Mouse (Mus musculus) C2C12 (cell line): Measurements from ENCODE around the gene Ppp2r3a. TPM values are rescaled to one million over a fixed set of nuclear protein-coding genes. Genes with fewer than 3 reads are reported as not detected.

Experiments
- H3K27me3 ChIP-seq: one replicate; pipeline ENCODE4 v1.6.1; 2011; ENCODE audit not compliant: control insufficient read depth, insufficient read depth, insufficient read length
- H3K36me3 ChIP-seq: one replicate; pipeline ENCODE4 v1.6.1; 2011; ENCODE audit not compliant: control insufficient read depth, insufficient read depth
- H3K4me3 ChIP-seq: one replicate; pipeline ENCODE4 v1.5.1; 2011; ENCODE audit warnings: mild to moderate bottlenecking, control low read depth; ENCODE audit not compliant: poor library complexity, insufficient read depth, severe bottlenecking
- H3K79me2 ChIP-seq: one replicate; pipeline ENCODE4 v1.6.1; 2011; ENCODE audit not compliant: control insufficient read depth, insufficient read depth
- H3K79me3 ChIP-seq: one replicate; pipeline ENCODE4 v1.6.1; 2011; ENCODE audit warnings: low read depth, control low read depth
- H3ac ChIP-seq: one replicate; pipeline ENCODE3; 2011; ENCODE audit warnings: low read depth; ENCODE audit not compliant: control insufficient read depth, insufficient read length
- CEBPB ChIP-seq: IDR thresholded peaks from one replicate; pipeline ENCODE4 v1.6.1; 2011; ENCODE audit warnings: low read depth, mild to moderate bottlenecking, control low read depth, moderate library complexity
- CTCF ChIP-seq: IDR thresholded peaks from one replicate; pipeline ENCODE4 v1.5.1; 2011; ENCODE audit not compliant: control insufficient read depth, insufficient read depth, insufficient read length
- FOSL1 ChIP-seq: IDR thresholded peaks from one replicate; pipeline ENCODE4 v1.8.0; 2011; ENCODE audit warnings: mild to moderate bottlenecking, low read length; ENCODE audit not compliant: poor library complexity, insufficient read depth, severe bottlenecking
- MAX ChIP-seq: IDR thresholded peaks from one replicate; pipeline ENCODE4 v1.6.1; 2011; ENCODE audit warnings: mild to moderate bottlenecking, control low read depth
- MYOD1 ChIP-seq: IDR thresholded peaks from one replicate; pipeline ENCODE4 v1.6.1; 2011; ENCODE audit warnings: low read depth; ENCODE audit not compliant: control insufficient read depth, insufficient read length
- MYOG ChIP-seq: IDR thresholded peaks from one replicate; pipeline ENCODE4 v1.6.1; 2011; ENCODE audit not compliant: control insufficient read depth, insufficient read length; ENCODE audit errors: extremely low read depth
- USF1 ChIP-seq: IDR thresholded peaks from one replicate; pipeline ENCODE4 v1.6.1; 2011; ENCODE audit warnings: low read depth, mild to moderate bottlenecking, control low read depth, moderate library complexity
- polyA plus RNA-seq: library from polyadenylated mRNA; unstranded; fragments of >200 nt; fragmentation: generic; extraction: Trizol; gene quantifications from one replicate; pipeline ENCODE4 v1.2.1, GENCODE M21; 2012; ENCODE audit warnings: missing spikeins

The Ppp2r3a gene
- polyA plus RNA-seq, 1 experiment, result 2.4 TPM

- no peak for TF ChIP-seq MYOD1
- no peak for TF ChIP-seq MYOG
- no peak for TF ChIP-seq USF1
- TF ChIP-seq CTCF, result no peak
- no peak for TF ChIP-seq CEBPB
- TF ChIP-seq MAX, result no peak
- no peak for TF ChIP-seq FOSL1
- H3K79me2 ChIP-seq, result no peaks in the 10 kb centered on the region
- no peak overlapping the region for H3K4me3 ChIP-seq
These were observed 29.3 kb upstream of the Ppp2r3a start for GRCm38 (mm10) chr9:101280867-101281266.

GRCm38 (mm10) chr9:101280211-101280610 is 28.6 kb upstream of the Ppp2r3a start:
- H3K79me3 ChIP-seq, result no peaks in the 10 kb centered on the region
- no peaks in the 10 kb centered on the region for H3K79me2 ChIP-seq
- no peak overlapping the region for H3K4me3 ChIP-seq
- no peaks in the 10 kb centered on the region for H3K27me3 ChIP-seq
- no peak for TF ChIP-seq MYOD1
- TF ChIP-seq CTCF, result no peak
- no peak for TF ChIP-seq CEBPB
- TF ChIP-seq MAX, result no peak
- TF ChIP-seq FOSL1, result no peak
- no peaks in the 10 kb centered on the region for H3K36me3 ChIP-seq
- no peak overlapping the region for H3ac ChIP-seq

More at GRCm38 (mm10) chr9:101280867-101281266, 29.3 kb upstream of the Ppp2r3a start:
- Histone ChIP-seq H3ac (no peak overlapping the region), H3K79me3 (no peaks in the 10 kb centered on the region), H3K27me3 (no peaks in the 10 kb centered on the region), H3K36me3 (no peaks in the 10 kb centered on the region)

GRCm38 (mm10) chr9:101272715-101273114 is 21.1 kb upstream of the Ppp2r3a start:
- TF ChIP-seq CEBPB, result no peak
- no peak for TF ChIP-seq USF1
- no peak for TF ChIP-seq FOSL1
- TF ChIP-seq MYOD1, result no peak
- no peak for TF ChIP-seq MYOG
- no peak for TF ChIP-seq MAX
- TF ChIP-seq CTCF, result no peak
- Histone ChIP-seq H3K4me3 (no peak overlapping the region), H3K79me3 (no peaks in the 10 kb centered on the region), H3ac (no peak overlapping the region), H3K79me2 (no peaks in the 10 kb centered on the region), H3K27me3 (no peaks in the 10 kb centered on the region), H3K36me3 (no peaks in the 10 kb centered on the region)

- Histone ChIP-seq H3K36me3 (no peaks in the 10 kb centered on the region), H3K4me3 (no peak overlapping the region), H3K79me3 (no peaks in the 10 kb centered on the region), H3ac (no peak overlapping the region), H3K79me2 (no peaks in the 10 kb centered on the region), H3K27me3 (no peaks in the 10 kb centered on the region)
- TF ChIP-seq FOSL1, result no peak
- no peak for TF ChIP-seq CTCF
- TF ChIP-seq MYOD1, result no peak
- TF ChIP-seq CEBPB, result no peak
- TF ChIP-seq MYOG, result no peak
- no peak for TF ChIP-seq MAX
- TF ChIP-seq USF1, result no peak
These were observed 18.4 kb upstream of the Ppp2r3a start for GRCm38 (mm10) chr9:101270020-101270419.

- no peak for TF ChIP-seq MAX
- no peak for TF ChIP-seq MYOG
- no peak for TF ChIP-seq USF1
- TF ChIP-seq MYOD1, result no peak
- TF ChIP-seq CEBPB, result no peak
- TF ChIP-seq CTCF, result no peak
- TF ChIP-seq FOSL1, result no peak
- no peak overlapping the region for H3K4me3 ChIP-seq
- no peaks in the 10 kb centered on the region for H3K79me3 ChIP-seq
- H3K36me3 ChIP-seq, result no peaks in the 10 kb centered on the region
- H3K79me2 ChIP-seq, result no peaks in the 10 kb centered on the region
- no peak overlapping the region for H3ac ChIP-seq
- H3K27me3 ChIP-seq, result no peaks in the 10 kb centered on the region
These were observed 14.4 kb upstream of the Ppp2r3a start for GRCm38 (mm10) chr9:101266043-101266442.

GRCm38 (mm10) chr9:101265546-101265945 is 14.0 kb upstream of the Ppp2r3a start:
- H3K79me2 ChIP-seq, result no peaks in the 10 kb centered on the region
- H3K79me3 ChIP-seq, result no peaks in the 10 kb centered on the region
- no peaks in the 10 kb centered on the region for H3K27me3 ChIP-seq
- H3K36me3 ChIP-seq, result no peaks in the 10 kb centered on the region
- no peak overlapping the region for H3K4me3 ChIP-seq
- TF ChIP-seq MAX (no peak), MYOG (no peak), USF1 (no peak), CEBPB (no peak)
- H3ac ChIP-seq, result no peak overlapping the region
